Mouse (Mus musculus) liver, postnatal 0 days (tissue): ENCODE measurements at regions not wholly inside any gene's neighbourhood (a gene's known extent, or its start where the extent isn't known, plus 50 kb on each side); places are given as distances from the start of the nearest gene placed in this dataset.

Experiments used
- CTCF ChIP-seq: sonication (generic); IDR thresholded peaks from 2 replicates; pipeline ENCODE4 v1.5.1; 2016; ENCODE audit warnings: antibody characterized with exemption, low read depth
- EP300 ChIP-seq: IDR thresholded peaks from 2 replicates; pipeline ENCODE4 v1.6.1; 2016; ENCODE audit warnings: antibody characterized with exemption, low read depth, mild to moderate bottlenecking

- TF ChIP-seq CTCF (no peak), EP300 (no peak)
These were observed 105.9 kb upstream of the Tmem189 start for GRCm38 (mm10) chr2:167795491-167795890.
